Mouse (Mus musculus) MEL (cell line): Measurements from ENCODE around the gene Pdzd3. TPM values are rescaled to one million over a fixed set of nuclear protein-coding genes. Genes with fewer than 3 reads are reported as not detected.

Source experiments
- polyA plus RNA-seq, 2 experiments: library from polyadenylated mRNA; stranded (reverse) in 1 of 2; unstranded in 1 of 2; fragments of >175 nt in 1 of 2; fragments of >200 nt in 1 of 2; gene quantifications; 2 replicates each; pipeline versions ENCODE4 v1.2.1 to v1.2.4; 2012; ENCODE audit warnings: low replicate concordance in 2 of 2, low read depth in 1 of 2; ENCODE audit not compliant: insufficient read length in 2 of 2, insufficient read depth in 1 of 2, missing spikeins in 1 of 2
- total RNA-seq: library from RNA; depleted of rRNA; stranded (reverse); fragments of 300-350 nt; gene quantifications from 2 replicates; pipeline ENCODE4 v1.2.3, GENCODE M21; 2012; rRNA removed

Gene Pdzd3
- total and polyA plus RNA-seq, 3 experiments, result 0.06 TPM; not detected in 2

Other genes with a start within 250 kb of the Pdzd3 start
- 1.5 and 4.0 TPM in 2 replicates for gene Thy1, start 208.1 kb downstream of the Pdzd3 start, total RNA-seq
- 10 to 100 TPM in 1 of 2 experiments, not detected in 1; 24.0 TPM for gene Thy1, start 208.1 kb downstream of the Pdzd3 start, polyA plus RNA-seq
- gene Usp2, start 184.4 kb downstream of the Pdzd3 start, total RNA-seq, result 3.6 and 4.3 TPM in 2 replicates
- 10 to 100 TPM in 1 of 2 experiments, not detected in 1; 13.9 TPM for gene Usp2, start 184.4 kb downstream of the Pdzd3 start, polyA plus RNA-seq
- not detected in 2 replicates for gene Mfrp, start 149.7 kb downstream of the Pdzd3 start, total RNA-seq
- under 1 TPM in 1 of 2 experiments, not detected in 1; 0.10 TPM for gene Mfrp, start 149.7 kb downstream of the Pdzd3 start, polyA plus RNA-seq
- gene C1qtnf5, start 144.2 kb downstream of the Pdzd3 start, total RNA-seq, result 0.19 TPM in 1 of 2 replicates, not detected in the other
- gene C1qtnf5, start 144.2 kb downstream of the Pdzd3 start, polyA plus RNA-seq, result under 1 TPM in 1 of 2 experiments, not detected in 1; 0.13 TPM
- gene Gm49380, start 138.0 kb downstream of the Pdzd3 start, total RNA-seq, result not detected in 2 replicates
- under 1 TPM in 1 of 2 experiments, not detected in 1; 0.24 TPM for gene Gm49380, start 138.0 kb downstream of the Pdzd3 start, polyA plus RNA-seq
- gene Rnf26, start 138.0 kb downstream of the Pdzd3 start, total RNA-seq, result 13.3 and 14.0 TPM in 2 replicates
- 10 to 100 TPM in 1 of 2 experiments, not detected in 1; 55.1 TPM for gene Rnf26, start 138.0 kb downstream of the Pdzd3 start, polyA plus RNA-seq
- 0.10 and 0.15 TPM in 2 replicates for gene Mcam, start 117.0 kb downstream of the Pdzd3 start, total RNA-seq
- under 1 TPM in 1 of 2 experiments, not detected in 1; 0.88 TPM for gene Mcam, start 117.0 kb downstream of the Pdzd3 start, polyA plus RNA-seq
- gene Cbl, start 17.4 kb downstream of the Pdzd3 start, total RNA-seq, result 9.1 and 14.9 TPM in 2 replicates
- 10 to 100 TPM; 36.8 to 41.1 TPM for gene Cbl, start 17.4 kb downstream of the Pdzd3 start, polyA plus RNA-seq
- gene Ccdc153, start 10.8 kb downstream of the Pdzd3 start, total RNA-seq, result not detected in 2 replicates
- gene Ccdc153, start 10.8 kb downstream of the Pdzd3 start, polyA plus RNA-seq, result not detected
- gene Nlrx1, start 17.1 kb upstream of the Pdzd3 start, total RNA-seq, result 1.2 and 1.5 TPM in 2 replicates
- gene Nlrx1, start 17.1 kb upstream of the Pdzd3 start, polyA plus RNA-seq, result 1 to 10 TPM in 1 of 2 experiments, not detected in 1; 7.0 TPM
- 2.5 and 4.1 TPM in 2 replicates for gene Abcg4, start 37.1 kb upstream of the Pdzd3 start, total RNA-seq
- gene Abcg4, start 37.1 kb upstream of the Pdzd3 start, polyA plus RNA-seq, result 10 to 100 TPM in 1 of 2 experiments, not detected in 1; 17.1 TPM
- 14.3 and 16.4 TPM in 2 replicates for gene Hinfp, start 54.2 kb upstream of the Pdzd3 start, total RNA-seq
- 10 to 100 TPM in 1 of 2 experiments, not detected in 1; 31.3 TPM for gene Hinfp, start 54.2 kb upstream of the Pdzd3 start, polyA plus RNA-seq
- gene C2cd2l, start 68.8 kb upstream of the Pdzd3 start, total RNA-seq, result 4.3 and 4.7 TPM in 2 replicates
- gene C2cd2l, start 68.8 kb upstream of the Pdzd3 start, polyA plus RNA-seq, result 10 to 100 TPM in 1 of 2 experiments, not detected in 1; 10.9 TPM
- 12.7 and 14.9 TPM in 2 replicates for gene Dpagt1, start 74.5 kb upstream of the Pdzd3 start, total RNA-seq
- gene Dpagt1, start 74.5 kb upstream of the Pdzd3 start, polyA plus RNA-seq, result 10 to 100 TPM in 1 of 2 experiments, not detected in 1; 43.5 TPM
- 805 and 828 TPM in 2 replicates for gene H2afx, start 83.2 kb upstream of the Pdzd3 start, total RNA-seq
- gene H2afx, start 83.2 kb upstream of the Pdzd3 start, polyA plus RNA-seq, result 10 to 100 TPM in 1 of 2 experiments, not detected in 1; 89.6 TPM
- gene Hmbs, start 92.8 kb upstream of the Pdzd3 start, total RNA-seq, result 110 and 145 TPM in 2 replicates
- gene Hmbs, start 92.8 kb upstream of the Pdzd3 start, polyA plus RNA-seq, result 100 to 1,000 TPM in 1 of 2 experiments, not detected in 1; 138 TPM
- gene Vps11, start 110.2 kb upstream of the Pdzd3 start, total RNA-seq, result 18.4 and 18.6 TPM in 2 replicates
- gene Vps11, start 110.2 kb upstream of the Pdzd3 start, polyA plus RNA-seq, result 10 to 100 TPM in 1 of 2 experiments, not detected in 1; 27.1 TPM
- 137 and 186 TPM in 2 replicates for gene Hyou1, start 128.0 kb upstream of the Pdzd3 start, total RNA-seq
- gene Hyou1, start 128.0 kb upstream of the Pdzd3 start, polyA plus RNA-seq, result 100 to 1,000 TPM in 1 of 2 experiments, not detected in 1; 160 TPM
- gene Slc37a4, start 145.4 kb upstream of the Pdzd3 start, total RNA-seq, result 29.0 and 31.9 TPM in 2 replicates
- gene Slc37a4, start 145.4 kb upstream of the Pdzd3 start, polyA plus RNA-seq, result 10 to 100 TPM in 1 of 2 experiments, not detected in 1; 35.3 TPM
- 2,496 and 2,743 TPM in 2 replicates for gene Rps25, start 155.7 kb upstream of the Pdzd3 start, total RNA-seq
- 1,000 to 10,000 TPM in 1 of 2 experiments, not detected in 1; 3,114 TPM for gene Rps25, start 155.7 kb upstream of the Pdzd3 start, polyA plus RNA-seq
- 121 and 140 TPM in 2 replicates for gene Trappc4, start 156.1 kb upstream of the Pdzd3 start, total RNA-seq
- 100 to 1,000 TPM in 1 of 2 experiments, not detected in 1; 129 TPM for gene Trappc4, start 156.1 kb upstream of the Pdzd3 start, polyA plus RNA-seq
- 13.2 and 18.7 TPM in 2 replicates for gene Ccdc84, start 167.1 kb upstream of the Pdzd3 start, total RNA-seq
- 10 to 100 TPM in 1 of 2 experiments, not detected in 1; 18.0 TPM for gene Ccdc84, start 167.1 kb upstream of the Pdzd3 start, polyA plus RNA-seq
- 0.08 TPM in 1 of 2 replicates, not detected in the other for gene Foxr1, start 189.7 kb upstream of the Pdzd3 start, total RNA-seq
- gene Foxr1, start 189.7 kb upstream of the Pdzd3 start, polyA plus RNA-seq, result under 1 TPM in 1 of 2 experiments, not detected in 1; 0.07 TPM
- gene Upk2, start 203.5 kb upstream of the Pdzd3 start, total RNA-seq, result not detected in 2 replicates
- not detected for gene Upk2, start 203.5 kb upstream of the Pdzd3 start, polyA plus RNA-seq
- gene Bcl9l, start 231.4 kb upstream of the Pdzd3 start, total RNA-seq, result 0.58 and 0.78 TPM in 2 replicates
- gene Bcl9l, start 231.4 kb upstream of the Pdzd3 start, polyA plus RNA-seq, result 1 to 10 TPM in 1 of 2 experiments, not detected in 1; 5.1 TPM